Mouse (Mus musculus) MEL (cell line): ENCODE measurements around the gene Prdm16.

Source experiments
- EP300 ChIP-seq, 2 experiments: IDR thresholded peaks; 2 replicates each; pipeline ENCODE4 v1.6.1; 2011; ENCODE audit warnings: improper control_type of control experiment in 2 of 2, low read length in 2 of 2, low read depth in 1 of 2, mild to moderate bottlenecking in 1 of 2
- MAX ChIP-seq: IDR thresholded peaks from 2 replicates; pipeline ENCODE4 v1.6.1; 2011; ENCODE audit warnings: low read length, improper control_type of control experiment
- NELFE ChIP-seq: IDR thresholded peaks from 2 replicates; pipeline ENCODE4 v1.6.1; 2011; ENCODE audit warnings: low read depth, low read length, improper control_type of control experiment
- POLR2A ChIP-seq, 2 experiments: IDR thresholded peaks; 2 replicates each; pipeline ENCODE4 v1.6.1; 2011 to 2012; ENCODE audit warnings: low read length in 2 of 2, mild to moderate bottlenecking in 2 of 2, control low read depth in 1 of 2, improper control_type of control experiment in 1 of 2, low read depth in 1 of 2, moderate library complexity in 1 of 2; ENCODE audit not compliant: control insufficient read depth in 1 of 2, insufficient read depth in 1 of 2, poor library complexity in 1 of 2
- TBP ChIP-seq: IDR thresholded peaks from 2 replicates; pipeline ENCODE4 v1.8.0; 2011; ENCODE audit warnings: low read depth, low read length, improper control_type of control experiment
- USF2 ChIP-seq, 2 experiments: IDR thresholded peaks; 2 replicates each; pipeline ENCODE4 v1.6.1; 2011 to 2012; ENCODE audit warnings: improper control_type of control experiment in 2 of 2, low read length in 2 of 2, borderline replicate concordance in 1 of 2, inconsistent platforms in 1 of 2, low read depth in 1 of 2, mild to moderate bottlenecking in 1 of 2; ENCODE audit not compliant: insufficient read depth in 1 of 2

- no peak for TF ChIP-seq POLR2A (IDR thresholded peaks at IDR 0.05; ENCODE audit: control insufficient read depth in 1 of 2, insufficient read depth in 1 of 2, low read depth in 1 of 2, low read length in 2 of 2, poor library complexity in 1 of 2)
- no peak for TF ChIP-seq MAX
- TF ChIP-seq TBP = no peak
- no peak for TF ChIP-seq EP300 (IDR thresholded peaks at IDR 0.05; ENCODE audit: low read depth in 1 of 2, low read length in 2 of 2)
- no peak for TF ChIP-seq USF2 (IDR thresholded peaks at IDR 0.05; ENCODE audit: borderline replicate concordance in 1 of 2, insufficient read depth in 1 of 2, low read depth in 1 of 2, low read length in 2 of 2)
- no peak for TF ChIP-seq NELFE
Observed at GRCm38 (mm10) chr4:154399634-154400033, 237.0 kb downstream of the Prdm16 start.
